Mouse (Mus musculus): ENCODE data around the gene Becn1. TPM values are rescaled to one million over a fixed set of nuclear protein-coding genes. Genes with fewer than 3 reads are reported as not detected.

Gene Becn1
- total and polyA plus RNA-seq, 3 experiments = 122 to 167 TPM; not detected in 1

DNA sequence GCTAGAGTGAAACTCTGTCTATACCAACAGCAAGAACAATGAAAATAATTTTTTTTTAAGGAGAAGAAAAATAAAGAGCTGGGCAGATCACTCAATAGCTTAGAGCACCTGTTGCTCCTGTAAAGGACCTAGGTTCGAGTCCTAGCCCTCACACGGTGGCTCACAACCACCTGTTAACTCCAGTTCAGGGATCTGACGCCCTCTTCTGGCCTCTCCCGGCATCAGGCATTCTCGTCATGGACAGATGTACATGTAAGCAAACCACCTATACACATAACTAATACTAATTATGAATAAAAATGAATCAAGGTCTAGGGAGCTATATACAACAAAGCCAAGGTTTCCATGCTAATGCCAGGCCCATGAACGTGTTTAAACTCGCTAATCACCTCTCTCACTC is 1.2 kb downstream of the Becn1 start:
- Histone ChIP-seq H3K4me1 (ENCODE audit: control insufficient read depth in 1 of 2, insufficient read depth in 2 of 2, low read length in 2 of 2) (peaks cover 5 to 17% of the 10 kb centered on the region in 2 experiments), H3K79me2 (ENCODE audit: control insufficient read depth, insufficient read depth, low read length, poor library complexity) (peaks cover 29% of the 10 kb centered on the region), H3K4me3 (ENCODE audit: control insufficient read depth in 1 of 2, insufficient read depth in 1 of 2, low read depth in 2 of 2, low read length in 2 of 2) (peak overlapping the region; percentile 80), H3K27me3 (ENCODE audit: control insufficient read depth in 1 of 2, insufficient read depth in 2 of 2, low read length in 2 of 2) (no peaks in the 10 kb centered on the region), H3K36me3 (ENCODE audit: control insufficient read depth in 1 of 2, insufficient read depth in 2 of 2, low read length in 2 of 2) (peaks cover 9 to 15% of the 10 kb centered on the region in 2 experiments), H3K9ac (ENCODE audit: control insufficient read depth, low read depth, low read length, poor library complexity, severe bottlenecking) (peak overlapping the region; percentile 84), H3K27ac (ENCODE audit: control insufficient read depth, low read depth, low read length) (no peak overlapping the region), H3K9me3 (replicated peaks; ENCODE audit: insufficient read depth, low read length) (no peaks in the 10 kb centered on the region)
- TF ChIP-seq SMC3 (IDR thresholded peaks at IDR 0.05; ENCODE audit: low read depth, low read length) (peak; percentile 58), CTCF (IDR thresholded peaks at IDR 0.05 in 2 of 3, conservative IDR thresholded peaks at IDR 0.05 in 1 of 3; ENCODE audit: control insufficient read depth in 1 of 3, insufficient read depth in 1 of 3, low read depth in 2 of 3, low read length in 3 of 3, poor library complexity in 1 of 3, severe bottlenecking in 1 of 3) (peak; percentile 58 to 71 (median 70)), NELFE (IDR thresholded peaks at IDR 0.05; ENCODE audit: low read depth, low read length) (no peak), BHLHE40 (IDR thresholded peaks at IDR 0.05; ENCODE audit: borderline replicate concordance, low read depth, low read length) (no peak), ZMIZ1 (IDR thresholded peaks at IDR 0.05; ENCODE audit: low read depth, low read length) (no peak), USF2 (IDR thresholded peaks at IDR 0.05; ENCODE audit: borderline replicate concordance in 1 of 2, insufficient read depth in 1 of 2, low read depth in 1 of 2, low read length in 2 of 2) (no peak), MYB (IDR thresholded peaks at IDR 0.05; ENCODE audit: low read depth, low read length) (no peak), RAD21 (IDR thresholded peaks at IDR 0.05; ENCODE audit: low read depth, low read length) (peak; percentile 42), SIN3A (IDR thresholded peaks at IDR 0.05; ENCODE audit: low read length) (no peak)
- DNase-seq (ENCODE audit: low read depth, low spot score) = peak; percentile 74

DNA sequence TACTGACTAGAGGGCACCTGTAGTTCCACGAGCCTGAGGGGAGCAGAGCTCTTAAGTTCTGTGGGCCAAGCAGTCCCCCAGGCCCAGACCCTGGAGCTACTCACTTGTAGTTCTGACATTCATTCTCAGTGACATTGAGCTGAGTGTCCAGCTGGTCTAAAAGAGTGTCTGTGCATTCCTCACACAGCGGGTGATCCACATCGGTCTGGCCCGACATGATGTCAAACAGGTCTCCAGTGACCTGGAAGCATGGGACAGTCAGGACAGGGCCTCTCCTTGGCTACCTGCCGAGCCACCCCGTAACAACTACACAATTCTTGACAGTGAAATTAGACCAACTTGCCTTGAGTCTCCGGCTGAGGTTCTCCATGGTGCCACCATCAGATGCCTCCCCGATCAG is 6.9 kb downstream of the Becn1 start:
- TF ChIP-seq TAL1 (IDR thresholded peaks at IDR 0.05; ENCODE audit: low read length) = no peak
- TF ChIP-seq CHD2 (IDR thresholded peaks at IDR 0.05; ENCODE audit: low read length) = no peak
- no peak for TF ChIP-seq ELF1 (IDR thresholded peaks at IDR 0.05; ENCODE audit: low read depth, low read length)
- TF ChIP-seq TBP (IDR thresholded peaks at IDR 0.05; ENCODE audit: low read depth, low read length) = no peak
- no peak for TF ChIP-seq SMC3 (IDR thresholded peaks at IDR 0.05; ENCODE audit: low read depth, low read length)
- no peak for TF ChIP-seq MAZ (IDR thresholded peaks at IDR 0.05; ENCODE audit: low read depth, low read length)
- TF ChIP-seq MYB (IDR thresholded peaks at IDR 0.05; ENCODE audit: low read depth, low read length) = no peak
- H3K27ac ChIP-seq (ENCODE audit: control insufficient read depth, low read depth, low read length) = no peak overlapping the region
- DNase-seq (ENCODE audit: low read depth, low spot score) = no peak
- H3K9me3 ChIP-seq (replicated peaks; ENCODE audit: insufficient read depth, low read length) = no peaks in the 10 kb centered on the region
- H3K9ac ChIP-seq (ENCODE audit: control insufficient read depth, low read depth, low read length, poor library complexity, severe bottlenecking) = no peak overlapping the region
- H3K27me3 ChIP-seq (ENCODE audit: control insufficient read depth in 1 of 2, insufficient read depth in 2 of 2, low read length in 2 of 2) = no peaks in the 10 kb centered on the region
- peaks cover 1 to 14% of the 10 kb centered on the region in 2 experiments for H3K36me3 ChIP-seq (ENCODE audit: control insufficient read depth in 1 of 2, insufficient read depth in 2 of 2, low read length in 2 of 2)
- peaks cover under 1% of the 10 kb centered on the region in 2 experiments; a peak in 2 of 4 replicates for H3K4me1 ChIP-seq (ENCODE audit: control insufficient read depth in 1 of 2, insufficient read depth in 2 of 2, low read length in 2 of 2)
- peaks cover 10% of the 10 kb centered on the region for H3K79me2 ChIP-seq (ENCODE audit: control insufficient read depth, insufficient read depth, low read length, poor library complexity)
- H3K4me3 ChIP-seq (ENCODE audit: control insufficient read depth in 1 of 2, insufficient read depth in 1 of 2, low read depth in 2 of 2, low read length in 2 of 2) = no peak overlapping the region

DNA sequence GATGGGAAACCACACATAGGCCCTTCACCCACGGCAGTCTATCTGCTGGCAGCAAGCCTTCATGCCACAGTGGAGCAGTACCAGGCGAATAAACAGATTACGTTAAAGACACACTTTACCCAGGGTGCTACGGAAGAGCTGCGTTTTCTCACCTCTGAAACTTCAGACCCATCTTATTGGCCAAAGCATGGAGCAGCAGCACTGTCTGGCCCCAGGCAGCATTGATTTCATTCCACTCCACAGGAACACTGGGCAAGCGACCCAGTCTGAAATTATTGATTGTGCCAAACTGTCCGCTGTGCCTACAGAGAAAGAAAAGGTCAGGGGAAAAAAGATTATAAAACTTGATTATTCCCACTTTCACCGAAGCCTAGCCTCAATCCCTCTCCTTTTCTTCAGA is 10.9 kb downstream of the Becn1 start:
- Histone ChIP-seq H3K4me1 (ENCODE audit: control insufficient read depth in 1 of 2, insufficient read depth in 2 of 2, low read length in 2 of 2) (no peaks in the 10 kb centered on the region), H3K9me3 (replicated peaks; ENCODE audit: insufficient read depth, low read length) (no peaks in the 10 kb centered on the region)
- TF ChIP-seq USF1 (IDR thresholded peaks at IDR 0.05; ENCODE audit: low read depth, low read length) (no peak), ELF1 (IDR thresholded peaks at IDR 0.05; ENCODE audit: low read depth, low read length) (no peak), MYB (IDR thresholded peaks at IDR 0.05; ENCODE audit: low read depth, low read length) (no peak), POLR2A (IDR thresholded peaks at IDR 0.05; ENCODE audit: control insufficient read depth in 1 of 2, insufficient read depth in 1 of 2, low read depth in 1 of 2, low read length in 2 of 2, poor library complexity in 1 of 2) (no peak), ZC3H11A (IDR thresholded peaks at IDR 0.05; ENCODE audit: low read depth, low read length) (no peak), POLR2AphosphoS5 (IDR thresholded peaks at IDR 0.05; ENCODE audit: borderline replicate concordance, low read depth, low read length) (no peak)

More for the DNA sequence above, 10.9 kb downstream of the Becn1 start:
- Histone ChIP-seq H3K27me3 (ENCODE audit: control insufficient read depth in 1 of 2, insufficient read depth in 2 of 2, low read length in 2 of 2) (no peaks in the 10 kb centered on the region), H3K36me3 (ENCODE audit: control insufficient read depth in 1 of 2, insufficient read depth in 2 of 2, low read length in 2 of 2) (peaks cover 0 to 23% of the 10 kb centered on the region in 2 experiments; a peak in 2 of 4 replicates), H3K4me3 (ENCODE audit: control insufficient read depth in 1 of 2, insufficient read depth in 1 of 2, low read depth in 2 of 2, low read length in 2 of 2) (no peak overlapping the region), H3K27ac (ENCODE audit: control insufficient read depth, low read depth, low read length) (no peak overlapping the region), H3K9ac (ENCODE audit: control insufficient read depth, low read depth, low read length, poor library complexity, severe bottlenecking) (no peak overlapping the region), H3K79me2 (ENCODE audit: control insufficient read depth, insufficient read depth, low read length, poor library complexity) (no peaks in the 10 kb centered on the region)
- DNase-seq (ENCODE audit: low read depth, low spot score) = no peak
